Mouse (Mus musculus) gastrocnemius, adult 18-20 months (tissue): ENCODE measurements around the gene Iah1. TPM values are rescaled to one million over a fixed set of nuclear protein-coding genes. Genes with fewer than 3 reads are reported as not detected.

Source experiments
- DNase-seq: peaks from one replicate; pipeline ENCODE4 v3.0.0; 2021; ENCODE audit warnings: low spot score
- long read RNA-seq, 2 experiments: library from polyadenylated mRNA; stranded (forward); transcript quantifications; one replicate each; pipeline ENCODE4 v2.0.0; 2021
- total RNA-seq, 2 experiments: library from RNA; stranded (reverse); gene quantifications; 2 replicates each; pipeline ENCODE4 v1.2.3; 2021

Gene Iah1
- total RNA-seq, result 1 to 10 TPM; 3.3 to 5.3 TPM
- long read RNA-seq, experiment 1, partial matches to known transcripts, result 1 of 4 reads
- long read RNA-seq, experiment 1, other reads (novel, unspliced or antisense), result 0 of 4 reads
- long read RNA-seq, experiment 2, partial matches to known transcripts, result 2 of 6 reads
- long read RNA-seq, experiment 2, other reads (novel, unspliced or antisense), result 1 of 6 reads

- DNase-seq, result peak; percentile 79
Measured at GRCm38 (mm10) chr12:21315923-21316868, at the start of gene Iah1. Gene Iah1 (plus strand): TSS chr12:21316389.

GRCm38 (mm10) chr12:21266784-21267098, 49.4 kb upstream of the Iah1 start:
- DNase-seq, result no peak

GRCm38 (mm10) chr12:21268083-21268616, 48.0 kb upstream of the Iah1 start:
- no peak for DNase-seq

- no peak for DNase-seq
Measured at GRCm38 (mm10) chr12:21274446-21274845, 41.7 kb upstream of the Iah1 start.

GRCm38 (mm10) chr12:21277352-21277864, 38.8 kb upstream of the Iah1 start:
- DNase-seq, result no peak

DNA sequence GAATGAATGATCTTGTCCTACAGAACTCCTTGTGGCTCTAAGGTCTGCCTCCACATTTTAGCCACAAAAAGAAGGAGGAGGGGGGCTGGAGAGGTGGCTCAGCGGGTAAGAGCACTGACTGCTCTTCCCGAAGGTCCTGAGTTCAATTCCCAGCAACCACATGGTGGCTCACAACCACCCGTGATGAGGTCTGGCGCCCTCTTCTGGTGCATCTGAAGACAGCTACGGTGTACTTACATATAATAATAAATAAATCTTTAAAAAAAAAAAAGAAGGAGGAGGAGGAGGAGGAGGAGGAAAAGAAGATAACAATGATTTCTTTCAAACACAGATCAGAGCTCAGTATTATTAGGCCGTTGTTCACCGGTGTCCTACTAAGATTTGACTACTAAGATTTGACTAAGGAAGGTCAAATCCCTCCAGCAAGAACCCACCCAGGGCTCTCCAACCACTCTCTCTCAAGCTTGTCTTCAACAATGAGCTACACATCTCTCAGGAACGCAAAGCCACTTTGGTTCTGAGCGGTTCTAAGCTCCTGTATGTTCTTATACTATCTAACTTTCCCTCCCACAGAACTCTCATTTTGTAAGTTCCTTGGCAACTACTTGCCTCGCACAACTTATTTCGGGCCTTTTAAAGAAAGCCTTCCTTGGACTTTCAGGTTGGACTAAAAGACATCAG, 31.3 kb upstream of the Iah1 start, which contains the start of gene Cpsf3:
Gene Cpsf3, plus strand, starts transcription at position 631 of the 681 bp plus-strand sequence.
- DNase-seq, result no peak

- DNase-seq, result no peak
Measured at GRCm38 (mm10) chr12:21285508-21286242, 30.5 kb upstream of the Iah1 start.

DNA sequence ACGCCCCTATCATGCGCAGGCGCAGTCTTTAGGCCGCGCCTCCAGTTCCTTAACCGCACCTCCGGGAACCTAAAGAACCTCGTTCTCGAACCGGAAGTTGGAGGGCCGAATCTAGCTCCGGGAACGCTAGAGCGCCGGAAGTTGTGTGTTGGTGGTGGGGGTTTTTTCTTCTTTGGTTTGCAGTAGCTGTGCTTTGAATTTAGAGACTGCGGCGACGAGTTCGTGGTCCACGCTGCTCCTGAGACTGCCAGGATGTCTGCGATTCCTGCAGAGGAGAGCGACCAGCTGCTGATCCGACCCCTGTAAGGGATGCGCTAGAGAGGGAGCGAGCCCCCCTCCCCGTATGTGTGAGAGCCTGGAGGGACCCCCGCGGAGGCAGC, 30.0 kb upstream of the Iah1 start, which contains the start of gene Itgb1bp1:
Gene Itgb1bp1, minus strand, starts transcription at position 42 of the 380 bp plus-strand sequence.
- DNase-seq, result peak; percentile 99

DNA sequence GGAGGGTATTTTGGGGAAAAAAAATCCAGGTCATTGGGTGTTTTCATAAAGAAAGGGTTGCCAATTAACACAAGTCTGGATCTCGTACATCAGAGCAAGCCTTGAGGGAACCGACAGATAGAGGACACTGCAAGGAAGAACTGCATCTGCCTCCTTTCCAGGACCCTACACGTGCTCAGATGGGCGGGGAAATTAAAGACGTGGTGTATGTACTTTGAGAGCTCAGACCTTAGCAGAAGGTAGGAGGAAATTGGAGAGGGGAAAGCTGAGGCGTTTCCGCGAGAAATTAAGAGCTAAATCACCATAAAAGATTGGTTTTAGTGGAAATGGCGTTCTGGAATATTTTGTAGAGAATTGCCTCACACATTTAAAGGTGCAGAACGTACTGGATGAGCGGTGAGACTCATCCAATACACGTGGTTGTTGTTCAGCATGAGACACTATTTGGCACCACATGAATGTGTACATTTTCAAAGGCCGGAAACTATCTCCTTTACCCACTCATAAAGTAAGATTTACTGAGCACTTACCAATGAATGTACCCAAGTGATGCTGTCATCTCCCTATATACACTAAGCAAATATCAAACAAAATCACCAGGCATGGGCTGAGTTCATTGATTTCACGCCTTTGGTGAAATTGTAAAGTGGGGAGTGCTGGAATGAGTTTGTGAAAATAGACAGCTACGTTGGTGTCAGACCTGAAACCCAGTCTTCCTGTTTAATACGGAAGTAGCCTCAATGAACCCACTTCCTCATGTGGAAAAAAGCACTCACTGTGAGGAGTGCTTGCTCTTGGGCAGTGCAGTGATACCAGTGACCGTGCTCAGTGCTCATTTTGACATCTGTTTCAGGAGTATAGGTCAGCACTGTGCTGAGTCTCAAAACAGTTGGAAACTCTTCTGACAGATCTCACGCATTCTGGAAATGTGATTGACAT, 29.2 kb upstream of the Iah1 start:
- DNase-seq, result no peak

DNA sequence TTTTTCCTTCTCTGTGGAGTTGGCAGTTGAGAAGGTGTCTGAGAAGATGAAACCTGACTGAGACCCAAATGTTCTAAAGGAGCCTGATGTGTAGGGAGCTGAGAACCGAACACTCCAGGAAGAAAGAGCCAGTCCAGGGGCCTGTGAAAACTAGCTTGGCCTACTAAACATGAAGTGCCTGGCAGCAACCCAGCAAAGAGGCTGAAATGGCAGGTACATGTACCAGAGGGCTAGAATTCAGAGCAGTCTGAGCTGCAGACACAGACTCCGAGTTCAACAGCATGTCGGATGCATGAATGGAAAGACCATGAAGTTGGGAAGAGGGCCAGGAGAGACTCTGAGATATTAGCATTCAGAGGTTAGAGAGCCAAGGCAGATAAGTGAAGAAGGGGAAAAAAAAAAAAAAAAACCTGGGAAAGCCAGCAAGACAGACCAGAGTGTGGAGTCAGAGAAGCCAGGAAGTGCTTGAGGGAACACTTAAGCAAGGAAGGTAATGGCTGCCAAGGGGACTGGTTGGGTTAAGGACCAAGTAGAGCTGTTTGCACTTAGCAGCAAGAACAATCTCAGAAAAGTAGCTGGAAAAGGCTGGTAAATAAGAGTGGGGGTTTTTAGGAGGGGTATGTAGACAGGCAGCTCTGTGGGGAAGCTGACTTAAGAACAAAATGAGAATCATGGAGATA, 27.3 kb upstream of the Iah1 start:
- DNase-seq, result no peak

- DNase-seq, result no peak
Measured at GRCm38 (mm10) chr12:21289651-21290050, 26.5 kb upstream of the Iah1 start.

GRCm38 (mm10) chr12:21298856-21299255, 17.3 kb upstream of the Iah1 start:
- no peak for DNase-seq

- no peak for DNase-seq
Measured at GRCm38 (mm10) chr12:21301324-21301723, 14.9 kb upstream of the Iah1 start.

- no peak for DNase-seq
Measured at GRCm38 (mm10) chr12:21301932-21302331, 14.3 kb upstream of the Iah1 start.

- DNase-seq, result no peak
Measured at GRCm38 (mm10) chr12:21302361-21302783, 13.8 kb upstream of the Iah1 start.

DNA sequence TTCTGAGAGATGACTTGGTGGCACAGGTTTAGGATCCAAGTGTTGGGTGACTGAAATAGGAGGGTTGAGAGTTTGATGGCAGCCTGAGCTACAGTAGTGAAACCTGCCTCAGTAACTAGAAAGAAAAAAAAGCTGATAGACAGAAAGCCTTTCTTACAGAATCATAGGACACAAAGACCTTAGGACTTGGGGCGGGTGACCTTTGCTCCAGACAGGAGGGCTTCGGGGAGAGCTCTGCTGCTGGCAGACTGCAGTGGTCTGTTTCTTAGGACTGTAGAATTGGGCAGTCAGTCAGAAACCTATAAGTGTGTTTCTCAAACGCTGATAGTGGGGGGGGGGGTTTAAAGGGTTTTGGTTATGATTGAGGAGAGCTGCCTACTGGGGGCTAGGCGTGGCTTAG, 10.4 kb upstream of the Iah1 start:
- no peak for DNase-seq

GRCm38 (mm10) chr12:21306721-21307120, 9.5 kb upstream of the Iah1 start:
- DNase-seq, result no peak

DNA sequence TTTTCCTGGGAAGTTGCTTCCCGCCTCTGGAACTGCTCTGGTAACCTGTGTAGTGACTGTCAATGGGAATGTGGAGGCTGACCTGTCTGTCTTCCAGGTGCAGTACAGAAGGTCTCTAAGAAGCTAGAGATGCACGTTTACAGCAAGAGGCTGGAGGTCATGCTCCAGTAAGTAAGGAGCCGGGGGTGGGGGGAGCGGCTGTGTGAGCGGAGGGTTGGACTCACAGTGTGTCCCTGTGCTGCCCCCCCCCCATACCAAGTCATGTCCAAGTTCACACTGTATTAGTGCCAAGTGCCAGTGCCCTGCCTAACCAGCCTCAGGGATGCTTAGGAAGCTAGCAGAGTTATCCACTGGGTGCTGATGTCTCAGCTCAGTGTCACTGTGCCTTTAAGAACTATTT, 4.0 kb upstream of the Iah1 start:
- DNase-seq, result no peak

- peak; percentile 54 for DNase-seq
Measured at GRCm38 (mm10) chr12:21316869-21317265, 678 bp downstream of the Iah1 start.
